Mouse (Mus musculus): Measurements from ENCODE around the gene Id1. TPM values are rescaled to one million over a fixed set of nuclear protein-coding genes. Genes with fewer than 3 reads are reported as not detected.
A peak's percentile ranks its signal among the peaks of the same experiment; 100 is the strongest.

Gene Id1
- total RNA-seq, 1 experiment: 122 TPM

GRCm38 (mm10) chr2:152707627-152708026 is 28.4 kb upstream of the Id1 start:
- DNase-seq (ENCODE audit: low read depth, low spot score): peak; percentile 79
- peak overlapping the region; percentile 83 for H3K27ac ChIP-seq (ENCODE audit: insufficient read depth, low read depth, low read length, poor library complexity, severe bottlenecking)
- H3K9ac ChIP-seq (ENCODE audit: insufficient read depth, low read depth, low read length, poor library complexity, severe bottlenecking): peak overlapping the region; percentile 70
- H3K4me3 ChIP-seq (ENCODE audit: insufficient read depth in 1 of 2, low read depth in 1 of 2, low read length in 2 of 2, poor library complexity in 1 of 2, severe bottlenecking in 1 of 2): peak overlapping the region; percentile 35 to 63
- TF ChIP-seq HCFC1 (IDR thresholded peaks at IDR 0.05; ENCODE audit: borderline replicate concordance, insufficient read depth, low read length) (no peak), ZNF384 (IDR thresholded peaks at IDR 0.05; ENCODE audit: low read depth, low read length) (peak; percentile 54; the same call in 1 of the 2 replicates), ZC3H11A (IDR thresholded peaks at IDR 0.05; ENCODE audit: borderline replicate concordance, low read depth, low read length) (no peak), CHD2 (IDR thresholded peaks at IDR 0.05; ENCODE audit: low read depth, low read length) (no peak), MAFK (IDR thresholded peaks at IDR 0.05; ENCODE audit: insufficient read depth, low read depth, low read length) (no peak)
- peaks cover 17% of the 10 kb centered on the region; the same call in 1 of the 2 replicates for H3K36me3 ChIP-seq (ENCODE audit: control insufficient read depth, insufficient read depth, low read length, poor library complexity, severe bottlenecking)
- peaks cover 9 to 28% of the 10 kb centered on the region in 2 experiments for H3K4me1 ChIP-seq (ENCODE audit: control insufficient read depth in 2 of 2, insufficient read depth in 2 of 2, low read length in 2 of 2, poor library complexity in 1 of 2)
- in situ Hi-C loops (cut with MboI; ENCODE audit: low sequenced_read_pairs in 2 of 2, unreplicated experiment in 2 of 2): no loop called here
- H3K9me3 ChIP-seq (ENCODE audit: control insufficient read depth, insufficient read depth, low read depth, low read length): no peaks in the 10 kb centered on the region

GRCm38 (mm10) chr2:152709066-152709465 is 27.0 kb upstream of the Id1 start:
- no peak overlapping the region for H3K4me3 ChIP-seq (ENCODE audit: insufficient read depth in 1 of 2, low read depth in 1 of 2, low read length in 2 of 2, poor library complexity in 1 of 2, severe bottlenecking in 1 of 2)
- no peak overlapping the region; the same call in 1 of the 2 replicates for H3K9ac ChIP-seq (ENCODE audit: insufficient read depth, low read depth, low read length, poor library complexity, severe bottlenecking)
- no peak overlapping the region for H3K27ac ChIP-seq (ENCODE audit: insufficient read depth, low read depth, low read length, poor library complexity, severe bottlenecking)
- in situ Hi-C loops (cut with MboI; ENCODE audit: low sequenced_read_pairs in 2 of 2, unreplicated experiment in 2 of 2): no loop called here
- no peaks in the 10 kb centered on the region for H3K9me3 ChIP-seq (ENCODE audit: control insufficient read depth, insufficient read depth, low read depth, low read length)
- H3K36me3 ChIP-seq (ENCODE audit: control insufficient read depth, insufficient read depth, low read length, poor library complexity, severe bottlenecking): peaks cover 12% of the 10 kb centered on the region; the same call in 1 of the 2 replicates
- no peak for DNase-seq (ENCODE audit: low read depth, low spot score)
- no peak for TF ChIP-seq HCFC1 (IDR thresholded peaks at IDR 0.05; ENCODE audit: borderline replicate concordance, insufficient read depth, low read length)
- no peak for TF ChIP-seq CHD2 (IDR thresholded peaks at IDR 0.05; ENCODE audit: low read depth, low read length)
- TF ChIP-seq ZC3H11A (IDR thresholded peaks at IDR 0.05; ENCODE audit: borderline replicate concordance, low read depth, low read length): no peak
- TF ChIP-seq ZNF384 (IDR thresholded peaks at IDR 0.05; ENCODE audit: low read depth, low read length): no peak
- TF ChIP-seq MAFK (IDR thresholded peaks at IDR 0.05; ENCODE audit: insufficient read depth, low read depth, low read length): no peak
- peaks cover 9 to 22% of the 10 kb centered on the region in 2 experiments for H3K4me1 ChIP-seq (ENCODE audit: control insufficient read depth in 2 of 2, insufficient read depth in 2 of 2, low read length in 2 of 2, poor library complexity in 1 of 2)

GRCm38 (mm10) chr2:152716241-152716772 is 19.7 kb upstream of the Id1 start:
- Histone ChIP-seq H3K9me3 (ENCODE audit: control insufficient read depth, insufficient read depth, low read depth, low read length) (no peaks in the 10 kb centered on the region), H3K9ac (ENCODE audit: insufficient read depth, low read depth, low read length, poor library complexity, severe bottlenecking) (no peak overlapping the region), H3K36me3 (ENCODE audit: control insufficient read depth, insufficient read depth, low read length, poor library complexity, severe bottlenecking) (no peaks in the 10 kb centered on the region), H3K27ac (ENCODE audit: insufficient read depth, low read depth, low read length, poor library complexity, severe bottlenecking) (no peak overlapping the region), H3K4me3 (ENCODE audit: insufficient read depth in 1 of 2, low read depth in 1 of 2, low read length in 2 of 2, poor library complexity in 1 of 2, severe bottlenecking in 1 of 2) (no peak overlapping the region), H3K4me1 (ENCODE audit: control insufficient read depth in 2 of 2, insufficient read depth in 2 of 2, low read length in 2 of 2, poor library complexity in 1 of 2) (peaks cover 4 to 5% of the 10 kb centered on the region in 2 experiments; a peak in 2 of 4 replicates)
- TF ChIP-seq HCFC1 (IDR thresholded peaks at IDR 0.05; ENCODE audit: borderline replicate concordance, insufficient read depth, low read length) (no peak), ZC3H11A (IDR thresholded peaks at IDR 0.05; ENCODE audit: borderline replicate concordance, low read depth, low read length) (no peak), CHD2 (IDR thresholded peaks at IDR 0.05; ENCODE audit: low read depth, low read length) (no peak), ZNF384 (IDR thresholded peaks at IDR 0.05; ENCODE audit: low read depth, low read length) (no peak), MAFK (IDR thresholded peaks at IDR 0.05; ENCODE audit: insufficient read depth, low read depth, low read length) (no peak)
- in situ Hi-C loops (cut with MboI; ENCODE audit: low sequenced_read_pairs in 2 of 2, unreplicated experiment in 2 of 2): no loop called here
- no peak for DNase-seq (ENCODE audit: low read depth, low spot score)

- in situ Hi-C loops (cut with MboI; ENCODE audit: low sequenced_read_pairs in 2 of 2, unreplicated experiment in 2 of 2): no loop called here
- TF ChIP-seq ZC3H11A (IDR thresholded peaks at IDR 0.05; ENCODE audit: borderline replicate concordance, low read depth, low read length): no peak
- no peak for TF ChIP-seq MAFK (IDR thresholded peaks at IDR 0.05; ENCODE audit: insufficient read depth, low read depth, low read length)
- no peak for TF ChIP-seq ZNF384 (IDR thresholded peaks at IDR 0.05; ENCODE audit: low read depth, low read length)
- no peak for TF ChIP-seq HCFC1 (IDR thresholded peaks at IDR 0.05; ENCODE audit: borderline replicate concordance, insufficient read depth, low read length)
- no peak for TF ChIP-seq CHD2 (IDR thresholded peaks at IDR 0.05; ENCODE audit: low read depth, low read length)
- H3K4me1 ChIP-seq (ENCODE audit: control insufficient read depth in 2 of 2, insufficient read depth in 2 of 2, low read length in 2 of 2, poor library complexity in 1 of 2): peaks cover 4 to 5% of the 10 kb centered on the region in 2 experiments; a peak in 2 of 4 replicates
- no peak overlapping the region for H3K9ac ChIP-seq (ENCODE audit: insufficient read depth, low read depth, low read length, poor library complexity, severe bottlenecking)
- H3K4me3 ChIP-seq (ENCODE audit: insufficient read depth in 1 of 2, low read depth in 1 of 2, low read length in 2 of 2, poor library complexity in 1 of 2, severe bottlenecking in 1 of 2): no peak overlapping the region
- no peaks in the 10 kb centered on the region for H3K9me3 ChIP-seq (ENCODE audit: control insufficient read depth, insufficient read depth, low read depth, low read length)
- DNase-seq (ENCODE audit: low read depth, low spot score): no peak
- no peak overlapping the region for H3K27ac ChIP-seq (ENCODE audit: insufficient read depth, low read depth, low read length, poor library complexity, severe bottlenecking)
- H3K36me3 ChIP-seq (ENCODE audit: control insufficient read depth, insufficient read depth, low read length, poor library complexity, severe bottlenecking): no peaks in the 10 kb centered on the region
Observed at GRCm38 (mm10) chr2:152717652-152718051, 18.4 kb upstream of the Id1 start.
